Mouse (Mus musculus): Measurements from ENCODE around the gene Sox9.

Gene Sox9

GRCm38 (mm10) chr11:112781994-112782356, at the start of gene Sox9:
TSS of gene Sox9 (plus strand) at chr11:112782224.
- in situ Hi-C loops (cut with MboI, MseI): no loop called here

DNA sequence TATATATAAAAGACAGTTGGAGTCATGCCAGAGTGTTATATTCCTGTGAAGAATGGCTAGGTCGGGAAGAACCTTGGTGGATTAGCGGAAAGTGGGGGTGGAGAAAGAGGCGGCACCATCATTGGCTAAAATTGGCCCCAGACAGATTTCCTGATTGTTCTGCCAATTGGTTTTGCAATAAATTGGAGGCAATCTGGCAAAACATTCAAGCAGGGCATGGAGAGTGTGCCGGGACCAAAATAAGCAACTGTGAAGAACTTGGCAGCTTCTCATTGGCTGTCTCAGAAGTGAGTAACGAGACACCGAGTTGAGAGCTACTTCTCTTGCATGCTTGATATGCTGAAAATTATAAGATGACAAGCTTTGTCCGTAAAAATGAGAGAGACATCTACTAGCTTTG, 49.6 kb upstream of the Sox9 start:
- in situ Hi-C loops (cut with MboI, MseI): no loop called here

- in situ Hi-C loops (cut with MboI, MseI): no loop called here
Observed at GRCm38 (mm10) chr11:112737071-112737470, 45.0 kb upstream of the Sox9 start.

- in situ Hi-C loops (cut with MboI, MseI): no loop called here
Observed at GRCm38 (mm10) chr11:112739681-112740080, 42.3 kb upstream of the Sox9 start.

GRCm38 (mm10) chr11:112756516-112756915, 25.5 kb upstream of the Sox9 start:
- in situ Hi-C loops (cut with MboI, MseI): loop anchor here in 1 of 2 experiments (25.0 kb wide), 1 partner anchor 831 kb away; no protein-coding TSS in a partner anchor

- in situ Hi-C loops (cut with MboI, MseI): loop anchor here in 1 of 2 experiments (25.0 kb wide), 1 partner anchor 829 kb away; no protein-coding TSS in a partner anchor
Observed at GRCm38 (mm10) chr11:112758056-112758455, 24.0 kb upstream of the Sox9 start.

DNA sequence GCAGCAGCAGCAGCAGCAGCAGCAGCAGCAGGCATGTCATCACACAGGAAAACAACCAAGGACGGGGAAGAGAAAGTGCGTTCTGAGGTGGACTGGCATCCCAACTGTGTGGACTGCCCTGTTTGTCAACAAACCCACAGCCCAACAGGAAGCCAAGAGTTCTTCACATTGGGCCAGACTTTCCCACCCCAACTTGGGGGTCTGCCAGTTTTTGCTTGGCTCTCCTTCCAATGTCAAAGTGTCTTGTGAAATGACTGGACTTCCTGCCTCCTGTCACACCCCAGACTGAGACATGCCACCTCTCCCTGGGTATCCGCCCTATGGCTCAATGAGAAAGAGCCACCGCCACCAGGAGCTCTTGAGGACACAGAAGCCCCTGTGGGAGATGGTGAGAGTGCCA, 15.1 kb upstream of the Sox9 start:
- in situ Hi-C loops (cut with MboI, MseI): loop anchor here in 1 of 2 experiments (25.0 kb wide), 1 partner anchor 820 kb away; no protein-coding TSS in a partner anchor

DNA sequence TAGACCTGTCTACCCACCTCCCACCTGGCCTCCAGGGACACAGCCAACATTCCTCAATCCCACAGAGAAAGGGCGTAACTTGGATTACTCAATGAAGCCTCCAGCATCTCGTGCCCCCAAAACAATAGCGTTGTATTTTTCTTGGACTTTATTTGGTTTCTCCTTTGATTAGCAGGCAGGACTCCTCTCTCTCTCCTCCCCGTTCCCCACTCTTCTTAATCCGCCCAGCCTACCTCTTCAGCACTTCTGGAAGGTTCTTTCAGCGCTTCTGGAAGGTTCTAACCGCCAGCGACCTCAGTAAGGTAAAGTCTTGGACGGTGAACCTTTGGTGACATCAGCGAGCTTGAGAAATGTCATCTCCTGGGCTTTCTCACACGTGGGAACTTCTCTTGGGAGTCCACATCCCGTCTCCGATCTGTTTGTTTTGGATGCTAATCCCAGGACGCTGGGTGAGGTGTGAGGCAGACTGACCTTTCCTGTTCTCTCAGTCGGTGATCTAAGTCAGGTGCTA, 14.4 kb upstream of the Sox9 start:
- in situ Hi-C loops (cut with MboI, MseI): loop anchor here in 1 of 2 experiments (25.0 kb wide), 1 partner anchor 820 kb away; no protein-coding TSS in a partner anchor

- in situ Hi-C loops (cut with MboI, MseI): loop anchor here in 1 of 2 experiments (25.0 kb wide), 1 partner anchor 814 kb away; no protein-coding TSS in a partner anchor
Observed at GRCm38 (mm10) chr11:112772791-112773355, 9.2 kb upstream of the Sox9 start.

GRCm38 (mm10) chr11:112779762-112780161, 2.3 kb upstream of the Sox9 start:
- in situ Hi-C loops (cut with MboI, MseI): no loop called here

- in situ Hi-C loops (cut with MboI, MseI): no loop called here
Observed at GRCm38 (mm10) chr11:112780394-112780920, 1.6 kb upstream of the Sox9 start.

DNA sequence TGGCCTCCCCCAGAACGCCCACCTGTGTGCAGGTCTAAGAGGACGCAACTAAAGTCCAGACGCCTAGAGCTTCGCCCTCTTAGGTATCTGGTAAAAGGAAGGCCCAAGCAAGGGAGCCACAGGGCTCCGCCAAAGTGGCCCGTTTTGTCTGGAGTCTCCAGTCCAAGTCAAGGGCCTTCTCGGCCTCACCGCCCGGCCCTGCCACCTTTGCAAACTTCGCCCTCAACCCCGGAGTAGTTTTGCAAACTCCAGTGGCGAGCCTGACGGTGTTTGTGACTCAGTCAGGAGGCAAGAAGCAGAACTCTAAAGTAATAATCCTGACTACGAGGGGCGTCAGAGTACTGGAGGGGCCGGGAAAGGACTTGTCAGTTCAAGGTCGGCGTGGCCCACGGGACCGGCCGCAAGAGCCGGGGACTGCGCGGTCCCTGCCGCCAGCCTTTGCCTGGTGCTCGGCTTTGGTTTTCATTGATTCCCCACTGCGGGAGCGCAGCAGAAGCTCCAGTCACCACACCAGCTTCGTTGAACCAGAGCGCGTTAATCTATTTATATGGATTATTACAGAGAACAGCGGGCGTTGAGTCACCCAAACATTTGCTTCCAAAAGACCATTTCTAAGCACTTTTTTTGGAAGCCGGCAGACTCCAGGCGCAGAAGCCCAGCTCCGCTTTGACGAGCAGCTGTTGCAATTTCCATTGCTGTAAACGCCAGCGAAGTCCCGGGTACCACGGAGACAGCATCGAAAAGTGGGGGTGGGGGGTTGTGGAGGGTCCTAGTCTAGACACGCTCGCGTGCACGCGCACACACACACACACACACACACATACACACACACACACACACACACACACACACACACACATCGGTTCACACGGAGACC, 751 bp upstream of the Sox9 start:
- in situ Hi-C loops (cut with MboI, MseI): no loop called here

DNA sequence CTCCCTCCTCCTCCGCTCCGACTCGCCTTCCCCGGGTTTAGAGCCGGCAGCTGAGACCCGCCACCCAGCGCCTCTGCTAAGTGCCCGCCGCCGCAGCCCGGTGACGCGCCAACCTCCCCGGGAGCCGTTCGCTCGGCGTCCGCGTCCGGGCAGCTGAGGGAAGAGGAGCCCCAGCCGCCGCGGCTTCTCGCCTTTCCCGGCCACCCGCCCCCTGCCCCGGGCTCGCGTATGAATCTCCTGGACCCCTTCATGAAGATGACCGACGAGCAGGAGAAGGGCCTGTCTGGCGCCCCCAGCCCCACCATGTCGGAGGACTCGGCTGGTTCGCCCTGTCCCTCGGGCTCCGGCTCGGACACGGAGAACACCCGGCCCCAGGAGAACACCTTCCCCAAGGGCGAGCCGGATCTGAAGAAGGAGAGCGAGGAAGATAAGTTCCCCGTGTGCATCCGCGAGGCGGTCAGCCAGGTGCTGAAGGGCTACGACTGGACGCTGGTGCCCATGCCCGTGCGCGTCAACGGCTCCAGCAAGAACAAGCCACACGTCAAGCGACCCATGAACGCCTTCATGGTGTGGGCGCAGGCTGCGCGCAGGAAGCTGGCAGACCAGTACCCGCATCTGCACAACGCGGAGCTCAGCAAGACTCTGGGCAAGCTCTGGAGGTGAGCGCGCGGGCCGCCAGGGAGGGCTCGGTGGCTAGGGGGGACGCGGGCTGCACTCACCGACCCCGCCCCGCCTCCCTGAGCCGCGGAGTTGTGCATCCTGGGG, 515 bp downstream of the Sox9 start:
- in situ Hi-C loops (cut with MboI, MseI): no loop called here

- in situ Hi-C loops (cut with MboI, MseI): no loop called here
Observed at GRCm38 (mm10) chr11:112783401-112784346, 1.6 kb downstream of the Sox9 start.

- in situ Hi-C loops (cut with MboI, MseI): no loop called here
Observed at GRCm38 (mm10) chr11:112784347-112784902, 2.4 kb downstream of the Sox9 start.

GRCm38 (mm10) chr11:112784903-112785381, 2.9 kb downstream of the Sox9 start:
- in situ Hi-C loops (cut with MboI, MseI): no loop called here

GRCm38 (mm10) chr11:112785581-112785980, 3.6 kb downstream of the Sox9 start:
- in situ Hi-C loops (cut with MboI, MseI): no loop called here

GRCm38 (mm10) chr11:112786427-112786826, 4.4 kb downstream of the Sox9 start:
- in situ Hi-C loops (cut with MboI, MseI): no loop called here

DNA sequence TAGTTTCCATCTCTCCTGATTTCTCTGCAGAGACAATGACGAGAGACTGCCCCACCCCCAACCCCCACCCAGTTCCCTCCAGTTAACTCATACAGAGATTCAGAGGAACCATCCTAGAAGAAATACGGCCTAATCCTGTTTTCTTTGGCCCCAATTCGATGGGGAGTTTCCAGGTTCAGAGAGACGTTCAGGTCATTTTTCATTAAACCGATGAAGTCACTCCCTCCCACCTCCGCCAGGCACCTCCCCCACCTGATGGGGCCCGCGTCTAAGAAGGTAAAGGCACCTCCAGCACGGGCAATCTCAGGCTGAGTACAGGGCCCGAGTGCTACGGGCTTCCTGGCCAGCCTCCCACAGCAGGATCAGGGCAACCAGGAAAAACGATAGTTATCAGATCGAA, 6.3 kb downstream of the Sox9 start:
- in situ Hi-C loops (cut with MboI, MseI): no loop called here

DNA sequence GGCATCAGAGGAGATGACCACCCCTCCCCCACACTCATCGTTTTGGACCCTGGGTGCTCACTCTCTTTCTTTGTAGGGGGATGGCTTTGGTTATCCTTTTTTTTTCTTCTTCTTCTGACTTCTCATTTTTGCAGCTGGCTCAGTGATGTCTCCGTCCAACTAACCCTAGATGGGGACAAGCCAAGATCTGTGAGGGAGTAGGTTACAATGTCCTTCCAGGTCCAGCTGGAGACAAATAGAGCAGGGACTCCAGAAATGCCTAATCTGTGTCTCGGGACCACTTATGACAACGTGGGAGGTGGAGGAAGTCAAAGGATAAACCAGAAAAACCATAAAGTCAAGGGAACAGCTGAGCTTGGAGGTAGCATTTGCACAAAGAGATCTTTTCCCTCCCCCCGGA, 14.4 kb downstream of the Sox9 start:
- in situ Hi-C loops (cut with MboI, MseI): no loop called here
